Mouse (Mus musculus) midbrain, embryonic 16.5 days (tissue): ENCODE results near the gene Cabp4. TPM values are rescaled to one million over a fixed set of nuclear protein-coding genes. Genes with fewer than 3 reads are reported as not detected.

Experiments used
- ATAC-seq: fragments of 200-750 bp; cut with Nextera tagmentation; 2 replicates; pipeline ENCODE4 v1.8.0; 2017; ENCODE audit warnings: moderate TSS enrichment
- H3K27ac ChIP-seq: fragments of 300-500 bp; sonication (generic); 2 replicates; pipeline ENCODE4 v1.5.1; 2014; ENCODE audit warnings: mild to moderate bottlenecking, low read length, mixed read lengths
- H3K27me3 ChIP-seq: fragments of 300-500 bp; sonication (generic); 2 replicates; pipeline ENCODE4 v1.6.1; 2014; ENCODE audit warnings: low read depth, low read length, mixed read lengths; ENCODE audit not compliant: control insufficient read depth, insufficient read depth
- H3K36me3 ChIP-seq: fragments of 300-500 bp; sonication (generic); 2 replicates; pipeline ENCODE4 v1.6.1; 2014; ENCODE audit warnings: mild to moderate bottlenecking, low read length, moderate library complexity, mixed read lengths; ENCODE audit not compliant: control insufficient read depth, insufficient read depth
- H3K4me1 ChIP-seq: fragments of 300-500 bp; sonication (generic); 2 replicates; pipeline ENCODE4 v1.6.1; 2014; ENCODE audit warnings: mild to moderate bottlenecking, low read length, mixed read lengths; ENCODE audit not compliant: control insufficient read depth, insufficient read depth
- H3K4me2 ChIP-seq: fragments of 300-500 bp; sonication (generic); 2 replicates; pipeline ENCODE4 v1.6.1; 2014; ENCODE audit warnings: mild to moderate bottlenecking, low read length, mixed read lengths
- H3K4me3 ChIP-seq: fragments of 300-500 bp; sonication (generic); 2 replicates; pipeline ENCODE4 v1.5.1; 2014; ENCODE audit warnings: low read depth, mild to moderate bottlenecking, low read length, moderate library complexity, mixed read lengths
- H3K9ac ChIP-seq: fragments of 300-500 bp; sonication (generic); 2 replicates; pipeline ENCODE4 v1.6.1; 2014; ENCODE audit warnings: low read depth, low read length, mixed read lengths
- H3K9me3 ChIP-seq: fragments of 300-500 bp; sonication (generic); replicated peaks from 2 replicates; pipeline ENCODE4 v1.6.1; 2014; ENCODE audit warnings: mild to moderate bottlenecking, low read length, mixed read lengths; ENCODE audit not compliant: control insufficient read depth, poor library complexity, severe bottlenecking
- WGBS: fragments of 180-500 bp; shearing (Covaris S2); extraction: QIAGEN DNeasy Blood & Tissue Kit; methylation state at CpG from one replicate; pipeline ENCODE4 v1.1.7; 2014; 5-methylcytosine and 5-hydroxymethylcytosine counted together
- polyA plus RNA-seq: library from polyadenylated mRNA; unstranded; fragments of >200 nt; fragmentation: Nextera tagmentation; extraction: Ambion mirVana; gene quantifications from 2 replicates; pipeline ENCODE4 v1.2.1, GENCODE M21; 2015

Gene Cabp4
- 0.24 and 0.48 TPM in 2 replicates for polyA plus RNA-seq

- no peak within 1 kb of the TSS for H3K4me2 ChIP-seq
- H3K9me3 ChIP-seq = no peaks in the 10 kb centered on the region
- no peaks in the 10 kb centered on the region for H3K36me3 ChIP-seq
- H3K9ac ChIP-seq = no peak within 1 kb of the TSS
- H3K4me3 ChIP-seq = no peak within 1 kb of the TSS
- WGBS = 86% methylated on average over 7 of the region's 7 CpGs
- H3K4me1 ChIP-seq = peaks cover 5% of the 10 kb centered on the region; the same call in 1 of the 2 replicates
- no peaks in the 10 kb centered on the region for H3K27me3 ChIP-seq
- no peak for ATAC-seq
- H3K27ac ChIP-seq = no peak within 1 kb of the TSS
Measured at GRCm38 (mm10) chr19:4143759-4144268, at the start of gene Cabp4. TSS of gene Cabp4 (minus strand) at chr19:4144033.

GRCm38 (mm10) chr19:4193129-4193528 lies 49.3 kb upstream of the Cabp4 start:
- peak overlapping the region; percentile 95 for H3K4me3 ChIP-seq
- H3K9ac ChIP-seq = peak overlapping the region; percentile 98
- no peak overlapping the region for H3K27ac ChIP-seq
- no peaks in the 10 kb centered on the region for H3K27me3 ChIP-seq
- WGBS = 56% methylated on average over 6 of the region's 6 CpGs
- H3K4me1 ChIP-seq = peaks cover 13% of the 10 kb centered on the region
- H3K4me2 ChIP-seq = peak overlapping the region; percentile 75
- no peaks in the 10 kb centered on the region for H3K9me3 ChIP-seq
- ATAC-seq = no peak
- H3K36me3 ChIP-seq = peaks cover 20% of the 10 kb centered on the region

- peaks cover 13% of the 10 kb centered on the region for H3K4me1 ChIP-seq
- peaks cover 20% of the 10 kb centered on the region for H3K36me3 ChIP-seq
- H3K27me3 ChIP-seq = no peaks in the 10 kb centered on the region
- WGBS = under 1% methylated on average over 46 of the region's 52 CpGs
- peak overlapping the region; percentile 75 for H3K4me2 ChIP-seq
- peak overlapping the region; percentile 95 for H3K4me3 ChIP-seq
- H3K9me3 ChIP-seq = no peaks in the 10 kb centered on the region
- peak overlapping the region; percentile 98 for H3K9ac ChIP-seq
- ATAC-seq = peak; percentile 61
- H3K27ac ChIP-seq = peak overlapping the region; percentile 89
Measured at GRCm38 (mm10) chr19:4192251-4192985, 48.6 kb upstream of the Cabp4 start.

GRCm38 (mm10) chr19:4191528-4192250 lies 47.9 kb upstream of the Cabp4 start, which contains the start of gene Ppp1ca:
TSS of gene Ppp1ca (plus strand) at chr19:4192065.
- peak within 1 kb of the TSS; percentile 98 for H3K9ac ChIP-seq
- peaks cover 13% of the 10 kb centered on the region for H3K4me1 ChIP-seq
- no peaks in the 10 kb centered on the region for H3K27me3 ChIP-seq
- H3K9me3 ChIP-seq = no peaks in the 10 kb centered on the region
- peak within 1 kb of the TSS; percentile 89 for H3K27ac ChIP-seq
- H3K4me2 ChIP-seq = peak within 1 kb of the TSS; percentile 75
- peaks cover 17% of the 10 kb centered on the region for H3K36me3 ChIP-seq
- peak within 1 kb of the TSS; percentile 95 for H3K4me3 ChIP-seq
- ATAC-seq = peak; percentile 91
- 7% methylated on average over 35 of the region's 47 CpGs for WGBS

- peak within 1 kb of the TSS; percentile 98 for H3K9ac ChIP-seq
- H3K27ac ChIP-seq = peak within 1 kb of the TSS; percentile 89
- peaks cover 13% of the 10 kb centered on the region for H3K4me1 ChIP-seq
- peak within 1 kb of the TSS; percentile 95 for H3K4me3 ChIP-seq
- no peak for ATAC-seq
- WGBS = 74% methylated on average over 4 of the region's 4 CpGs
- H3K4me2 ChIP-seq = peak within 1 kb of the TSS; percentile 75
- no peaks in the 10 kb centered on the region for H3K9me3 ChIP-seq
- H3K36me3 ChIP-seq = peaks cover 11% of the 10 kb centered on the region
- no peaks in the 10 kb centered on the region for H3K27me3 ChIP-seq
Measured at GRCm38 (mm10) chr19:4190831-4191334, 47.0 kb upstream of the Cabp4 start, which contains the start of gene Tbc1d10c. TSS of gene Tbc1d10c (minus strand) at chr19:4191284.

GRCm38 (mm10) chr19:4189051-4189620 lies 45.3 kb upstream of the Cabp4 start:
- WGBS = 84% methylated on average over 12 of the region's 12 CpGs
- no peaks in the 10 kb centered on the region for H3K27me3 ChIP-seq
- no peaks in the 10 kb centered on the region for H3K9me3 ChIP-seq
- peaks cover 13% of the 10 kb centered on the region for H3K4me1 ChIP-seq
- ATAC-seq = no peak
- H3K36me3 ChIP-seq = 0 out of 2 replicates have a peak, but pooled peaks cover 2% of the 10 kb centered on the region
- no peak overlapping the region for H3K27ac ChIP-seq
- H3K9ac ChIP-seq = no peak overlapping the region
- no peak overlapping the region for H3K4me3 ChIP-seq
- no peak overlapping the region for H3K4me2 ChIP-seq

- Histone ChIP-seq H3K4me3 (no peak overlapping the region), H3K27me3 (no peaks in the 10 kb centered on the region), H3K9ac (no peak overlapping the region), H3K36me3 (no peaks in the 10 kb centered on the region), H3K4me2 (no peak overlapping the region), H3K4me1 (peaks cover 3% of the 10 kb centered on the region; the same call in 1 of the 2 replicates), H3K9me3 (no peaks in the 10 kb centered on the region), H3K27ac (no peak overlapping the region)
- 77% methylated on average over 3 of the region's 3 CpGs for WGBS
- ATAC-seq = no peak
Measured at GRCm38 (mm10) chr19:4187303-4187702, 43.5 kb upstream of the Cabp4 start.

- H3K36me3 ChIP-seq = no peaks in the 10 kb centered on the region
- WGBS = 64% methylated on average over 15 of the region's 15 CpGs
- H3K9ac ChIP-seq = no peak overlapping the region
- peaks cover 4% of the 10 kb centered on the region; the same call in 1 of the 2 replicates for H3K4me1 ChIP-seq
- no peaks in the 10 kb centered on the region for H3K9me3 ChIP-seq
- H3K27me3 ChIP-seq = no peaks in the 10 kb centered on the region
- ATAC-seq = no peak
- H3K4me2 ChIP-seq = no peak overlapping the region
- no peak overlapping the region for H3K4me3 ChIP-seq
- H3K27ac ChIP-seq = no peak overlapping the region
Measured at GRCm38 (mm10) chr19:4184976-4185975, 41.4 kb upstream of the Cabp4 start.
